Mouse (Mus musculus) liver, adult (tissue): ENCODE measurements around the gene Asna1.

Source experiments
- GATA4 ChIP-seq: IDR thresholded peaks from 2 replicates; pipeline ENCODE4 v1.6.1; 2014; ENCODE audit warnings: mild to moderate bottlenecking, low read length; ENCODE audit not compliant: insufficient replicate concordance

Gene Asna1

GRCm38 (mm10) chr8:85021514-85022055, 3.5 kb downstream of the Asna1 start:
- TF ChIP-seq GATA4, result no peak

GRCm38 (mm10) chr8:85017209-85017608, 7.9 kb downstream of the Asna1 start:
- no peak for TF ChIP-seq GATA4

DNA sequence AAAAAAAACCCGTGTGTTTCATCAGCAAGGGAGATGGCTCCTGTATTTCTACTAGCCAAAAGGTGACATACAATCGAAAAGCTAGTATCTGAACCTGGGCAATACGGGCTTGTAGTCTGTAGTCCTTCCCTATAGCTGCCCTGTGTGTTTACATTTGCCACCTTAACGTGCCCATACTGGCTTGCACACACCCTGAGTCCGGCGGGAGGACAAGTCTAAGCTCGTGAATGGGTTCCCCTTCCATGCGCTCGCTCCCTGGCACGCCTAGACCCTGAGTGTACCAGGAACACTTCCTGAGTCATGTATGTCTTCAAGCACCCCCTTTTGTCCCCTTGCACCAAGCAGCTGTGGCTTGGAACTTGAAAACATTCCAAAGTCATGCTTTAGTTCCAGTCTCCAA, 8.4 kb downstream of the Asna1 start:
- TF ChIP-seq GATA4, result no peak

GRCm38 (mm10) chr8:85014431-85014830, 10.7 kb downstream of the Asna1 start, which contains the start of gene Best2:
Gene Best2 (minus strand): TSS chr8:85014531.
- TF ChIP-seq GATA4, result no peak

DNA sequence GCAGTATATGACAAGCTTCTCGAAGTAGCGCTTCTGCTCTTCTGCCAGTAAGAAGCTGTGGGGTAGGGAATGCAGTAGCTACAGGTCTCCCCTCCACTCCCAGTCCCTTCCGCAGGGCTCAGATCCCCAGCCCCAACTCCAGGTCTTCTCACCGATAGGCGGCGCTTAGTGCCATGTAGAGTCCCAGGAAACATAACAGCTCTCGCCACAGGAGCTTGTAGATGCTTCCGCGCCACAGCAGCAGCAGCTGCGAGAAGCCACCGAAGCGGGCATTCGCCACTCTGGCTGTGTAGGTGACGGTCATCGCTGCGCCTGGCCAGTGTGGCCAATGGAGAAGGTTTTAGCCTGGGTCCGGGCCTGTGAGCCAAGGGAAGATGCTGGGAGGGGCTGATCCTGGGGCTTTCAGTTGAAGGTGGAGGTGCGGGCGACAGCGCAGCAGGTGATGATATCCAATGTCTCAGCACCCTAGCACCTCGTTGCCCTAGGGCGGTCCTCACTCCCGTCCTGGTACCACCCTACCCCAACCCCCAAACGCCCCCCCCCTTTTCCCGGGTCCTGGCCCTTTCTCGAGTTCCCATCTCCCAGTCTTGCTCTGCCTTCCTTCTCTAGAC, 11.7 kb downstream of the Asna1 start:
- no peak for TF ChIP-seq GATA4

GRCm38 (mm10) chr8:85011242-85011641, 13.8 kb downstream of the Asna1 start:
- TF ChIP-seq GATA4, result no peak

- no peak for TF ChIP-seq GATA4
These were observed 17.4 kb downstream of the Asna1 start for GRCm38 (mm10) chr8:85007686-85008085.

DNA sequence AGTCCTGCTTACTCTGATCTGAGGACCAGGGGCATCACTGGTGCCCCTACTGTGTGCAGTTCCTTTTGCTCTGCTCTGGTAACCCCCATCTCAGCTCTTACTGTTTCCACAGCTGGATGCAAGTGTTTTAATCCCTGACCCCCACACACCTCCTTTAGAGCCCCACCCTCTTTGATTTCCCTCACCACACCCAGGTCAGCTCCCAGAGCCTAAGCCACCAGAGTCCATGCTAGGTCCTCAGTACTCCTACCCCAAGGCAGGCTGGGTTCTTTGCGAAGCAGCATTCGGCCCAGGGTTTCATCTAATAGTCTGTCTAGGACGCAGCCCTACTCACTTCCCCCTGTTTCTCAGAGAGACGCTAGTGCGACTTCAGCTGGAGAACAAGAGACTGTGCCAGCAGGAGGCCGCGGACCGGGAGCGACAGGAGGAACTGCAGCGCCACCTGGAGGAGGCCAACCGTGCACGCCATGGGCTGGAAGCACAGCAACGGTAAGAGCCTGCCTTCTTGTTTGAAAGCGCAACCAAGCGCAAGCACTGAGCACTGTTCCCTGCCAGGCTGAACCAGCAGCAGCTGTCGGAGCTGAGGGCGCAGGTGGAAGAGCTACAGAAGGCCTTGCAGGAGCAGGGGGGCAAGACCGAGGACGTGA, 27.3 kb downstream of the Asna1 start:
- no peak for TF ChIP-seq GATA4

DNA sequence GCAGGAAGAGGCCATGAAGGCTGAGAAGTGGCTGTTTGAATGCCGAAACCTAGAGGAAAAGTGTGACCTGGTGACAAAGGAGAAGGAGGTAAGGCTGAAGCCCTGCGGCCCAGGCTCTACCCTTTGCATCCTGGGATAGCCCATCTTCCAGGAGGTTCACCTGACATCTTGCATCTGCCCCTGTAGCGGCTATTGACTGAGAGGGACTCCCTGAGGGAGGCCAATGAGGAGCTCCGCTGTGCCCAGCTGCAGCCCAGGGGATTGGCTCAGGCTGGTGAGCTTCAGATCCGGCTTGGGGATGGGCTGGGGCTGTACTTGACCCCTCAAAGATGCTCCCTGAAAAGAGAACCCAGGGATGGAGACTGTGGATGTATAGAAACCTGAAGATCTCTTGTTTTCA, 28.1 kb downstream of the Asna1 start:
- no peak for TF ChIP-seq GATA4

- TF ChIP-seq GATA4, result no peak
These were observed 29.4 kb downstream of the Asna1 start for GRCm38 (mm10) chr8:84995680-84996079.

DNA sequence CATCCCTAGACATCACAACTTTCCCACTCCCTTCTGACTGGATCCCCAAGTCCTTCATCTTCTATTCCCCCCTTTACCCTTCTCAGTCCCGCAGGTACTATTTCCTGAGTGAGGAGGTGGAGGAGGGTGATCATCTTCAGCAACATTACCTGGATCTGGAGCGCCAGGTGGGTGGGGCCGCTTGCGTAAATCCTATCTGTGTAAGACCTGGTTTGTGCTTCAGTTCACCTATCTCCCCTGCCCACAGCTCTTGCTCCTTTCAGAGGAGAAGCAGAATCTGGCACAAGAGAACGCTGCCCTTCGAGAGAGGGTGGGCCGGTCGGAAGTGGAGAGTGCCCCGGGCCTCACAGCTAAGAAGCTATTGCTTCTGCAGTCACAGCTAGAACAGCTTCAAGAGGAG, 30.7 kb downstream of the Asna1 start:
- no peak for TF ChIP-seq GATA4

DNA sequence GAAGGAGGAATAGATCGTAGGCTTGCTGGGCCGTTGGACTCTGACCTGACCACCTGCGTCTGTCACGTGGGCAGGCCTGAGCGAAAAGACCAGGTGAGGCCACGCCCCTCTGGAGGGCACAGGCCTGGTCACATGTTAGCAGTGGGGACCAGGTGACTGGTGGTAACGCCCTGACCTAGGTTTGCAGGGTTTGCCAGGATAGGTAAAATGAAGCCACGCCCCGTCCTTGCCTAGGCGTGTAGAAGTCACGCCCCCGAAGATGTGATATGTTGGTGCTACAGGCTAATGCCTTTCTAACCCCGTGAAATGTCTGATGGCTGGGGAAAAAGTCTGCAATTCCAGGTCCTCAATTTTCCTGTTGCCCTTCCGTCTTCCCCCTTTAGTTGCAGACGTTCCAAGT, 34.2 kb downstream of the Asna1 start:
- no peak for TF ChIP-seq GATA4

DNA sequence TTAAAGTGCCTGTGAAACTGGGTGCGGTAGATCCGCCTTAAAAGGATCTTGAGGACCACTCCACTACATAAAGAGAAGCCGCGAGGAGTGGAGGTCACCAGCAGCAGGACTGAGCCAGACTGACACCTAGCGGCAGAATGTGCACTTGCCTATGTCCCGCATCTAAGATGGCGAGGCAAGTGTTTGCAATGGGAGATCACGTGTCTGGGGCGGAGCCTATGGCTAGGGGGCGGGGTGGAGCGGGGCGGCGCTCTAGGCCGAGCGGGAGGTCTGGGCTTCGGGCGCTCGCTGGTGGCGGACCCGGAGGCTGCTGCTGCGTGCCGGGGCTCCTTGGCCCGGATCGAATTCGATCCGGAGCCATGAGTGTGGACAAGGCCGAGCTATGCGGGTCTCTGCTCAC, 34.7 kb downstream of the Asna1 start, which contains the start of gene Hook2:
TSS of gene Hook2 (plus strand) at position 255 of the 400 bp plus-strand sequence.
- no peak for TF ChIP-seq GATA4

GRCm38 (mm10) chr8:84989810-84990209, 35.3 kb downstream of the Asna1 start:
- TF ChIP-seq GATA4, result no peak

DNA sequence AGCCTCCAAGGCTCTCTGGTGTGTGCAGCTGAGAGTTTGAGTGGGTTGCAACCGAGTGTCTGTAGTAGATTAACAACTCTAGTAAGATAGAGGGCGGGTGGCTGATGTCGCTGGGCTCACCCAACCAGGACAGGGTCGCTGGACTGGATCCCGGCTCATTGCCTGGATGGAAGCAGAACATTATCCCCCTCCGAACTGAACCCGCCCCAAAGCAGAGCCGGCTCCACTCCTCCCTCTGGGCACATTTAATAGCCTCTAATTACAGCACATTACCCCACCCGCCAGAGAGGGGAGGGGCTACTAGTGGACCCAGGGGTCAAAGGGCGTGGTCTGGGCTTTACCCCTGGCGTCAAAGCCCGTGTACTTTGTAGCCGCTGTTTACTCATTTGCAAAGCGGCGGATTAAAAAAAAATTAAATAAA, 35.8 kb downstream of the Asna1 start:
- no peak for TF ChIP-seq GATA4

GRCm38 (mm10) chr8:84987903-84988302, 37.2 kb downstream of the Asna1 start:
- TF ChIP-seq GATA4, result no peak
